26 mouse cellular contexts compared by ENCODE assay signal in the genomic region with DNA sequence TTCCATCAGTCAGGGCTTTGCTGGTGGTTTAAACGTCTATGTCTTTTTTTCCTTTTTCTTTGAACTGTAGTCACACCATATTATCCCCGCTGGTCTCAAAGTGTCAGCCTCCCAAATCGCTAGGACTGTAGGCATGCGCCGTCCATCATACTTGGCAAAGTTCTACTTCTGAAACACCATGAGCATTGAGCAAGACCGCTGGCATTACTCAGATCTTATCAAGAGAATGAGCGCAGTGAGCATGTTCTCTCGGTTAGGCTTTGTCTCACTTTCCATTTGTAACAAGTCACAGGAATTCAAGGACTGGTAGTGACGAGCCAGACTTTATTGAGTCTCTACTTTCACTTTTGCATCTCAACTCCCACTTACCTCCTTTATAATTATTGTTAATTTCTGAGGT. TPM values are rescaled to one million over a fixed set of nuclear protein-coding genes. Genes with fewer than 3 reads are reported as not detected.
DNase-seq lines count a peak whose midpoint lies in the region; ATAC-seq and TF ChIP-seq lines count a peak whose summit lies in the region.
"Had no signal": no experiment of that assay in that cellular context is flagged by ENCODE, and none has a peak within 500 bp of the region (broad histone marks: within the 10 kb centered on the region; RNA-seq: fewer than 3 reads in every experiment).

No protein-coding gene starts in this region.

- H3K4me3 ChIP-seq in liver, adult 2 months (ENCODE audit: insufficient read depth, low read depth, low read length) = no peak overlapping the region
- no peak overlapping the region for H3K4me3 ChIP-seq in liver, postnatal 0 days (ENCODE audit: low read depth, low read length)
- no peak overlapping the region for H3K4me3 ChIP-seq in brown adipose tissue, adult 24 weeks (ENCODE audit: insufficient read depth, low read depth, low read length)
- H3K4me3 ChIP-seq in hindbrain, embryonic 14.5 days (replicated peaks; ENCODE audit: low read length) = no peak overlapping the region
- H3K4me3 ChIP-seq in heart, embryonic 12.5 days = no peak overlapping the region
- H3K4me3 ChIP-seq: embryonic facial prominence, embryonic 15.5 days; hindbrain, embryonic 10.5 days; limb, embryonic 15.5 days; liver, embryonic 15.5 days; neural tube, embryonic 12.5 days had no signal

- no peak for ATAC-seq in liver, postnatal 0 days
- ATAC-seq in hindbrain, embryonic 14.5 days (ENCODE audit: low FRiP score) = no peak
- no peak for ATAC-seq in CD4-positive, CD25-positive, alpha-beta regulatory T cell, adult 4 months
- no peak for ATAC-seq in heart, embryonic 12.5 days (ENCODE audit: insufficient number of reproducible peaks, low FRiP score)
- ATAC-seq: activated CD4-positive, CD25-positive, alpha-beta regulatory T cell, adult 4 months; forebrain, postnatal 0 days; inflammation-experienced regulatory T-cells, adult 6 months had no signal

- no peak overlapping the region for H3K9ac ChIP-seq in liver, adult 2 months (ENCODE audit: low read depth, low read length)
- no peak overlapping the region for H3K9ac ChIP-seq in liver, postnatal 0 days (replicated peaks)
- no peak overlapping the region for H3K9ac ChIP-seq in hindbrain, embryonic 14.5 days
- no peak overlapping the region for H3K9ac ChIP-seq in heart, embryonic 12.5 days
- H3K9ac ChIP-seq: embryonic facial prominence, embryonic 15.5 days; forebrain, postnatal 0 days; limb, embryonic 15.5 days; liver, embryonic 15.5 days; neural tube, embryonic 12.5 days had no signal

- 58% methylated on average over 9 of the region's 9 CpGs for WGBS in liver, adult 2 months
- 78% methylated on average over 9 of the region's 9 CpGs for WGBS in liver, postnatal 0 days (ENCODE audit: insufficient replicate concordance)
- WGBS in hindbrain, embryonic 14.5 days = 95% methylated on average over 9 of the region's 9 CpGs
- 88% methylated on average over 9 of the region's 9 CpGs for WGBS in heart, embryonic 12.5 days

- H3K9me3 ChIP-seq in liver, postnatal 0 days (ENCODE audit: low read length) = no peaks in the 10 kb centered on the region
- no peaks in the 10 kb centered on the region for H3K9me3 ChIP-seq in hindbrain, embryonic 14.5 days (ENCODE audit: control insufficient read depth, low read length)
- no peaks in the 10 kb centered on the region for H3K9me3 ChIP-seq in heart, embryonic 12.5 days (replicated peaks)
- H3K9me3 ChIP-seq: embryonic facial prominence, embryonic 15.5 days; hindbrain, embryonic 10.5 days; limb, embryonic 15.5 days; liver, embryonic 15.5 days; neural tube, embryonic 12.5 days had no signal

- no peak for TF ChIP-seq CTCF in liver, adult 2 months (IDR thresholded peaks at IDR 0.05; ENCODE audit: low read depth, low read length)
- no peak for TF ChIP-seq CTCF in liver, postnatal 0 days (IDR thresholded peaks at IDR 0.05; ENCODE audit: low read depth)

- H3K36me3 ChIP-seq in liver, adult 2 months (ENCODE audit: control insufficient read depth, insufficient read depth, low read length) = peaks cover 6% of the 10 kb centered on the region; the same call in 1 of the 2 replicates
- H3K36me3 ChIP-seq in liver, postnatal 0 days (replicated peaks; ENCODE audit: insufficient read depth, low read length) = peaks cover 11% of the 10 kb centered on the region
- H3K36me3 ChIP-seq in hindbrain, embryonic 14.5 days (replicated peaks; ENCODE audit: control insufficient read depth, insufficient read depth) = peaks cover 4% of the 10 kb centered on the region
- H3K36me3 ChIP-seq in heart, embryonic 12.5 days = peaks cover 31% of the 10 kb centered on the region

- H3K4me2 ChIP-seq in liver, postnatal 0 days (ENCODE audit: low read depth, low read length) = no peak overlapping the region
- H3K4me2 ChIP-seq in hindbrain, embryonic 14.5 days (replicated peaks) = no peak overlapping the region
- no peak overlapping the region for H3K4me2 ChIP-seq in heart, embryonic 12.5 days
- H3K4me2 ChIP-seq: embryonic facial prominence, embryonic 15.5 days; limb, embryonic 15.5 days; liver, embryonic 15.5 days; neural tube, embryonic 12.5 days had no signal

- no peak for TF ChIP-seq EP300 in liver, postnatal 0 days (IDR thresholded peaks at IDR 0.05; ENCODE audit: low read depth)

- no peak overlapping the region for H3K27ac ChIP-seq in liver, adult 2 months (replicated peaks; ENCODE audit: insufficient read depth, low read depth, low read length)
- H3K27ac ChIP-seq in liver, postnatal 0 days (ENCODE audit: low read depth) = no peak overlapping the region
- peak overlapping the region; percentile 55; the same call in 1 of the 2 replicates for H3K27ac ChIP-seq in brown adipose tissue, adult 24 weeks (replicated peaks; ENCODE audit: low read depth, low read length)
- H3K27ac ChIP-seq in hindbrain, embryonic 14.5 days = no peak overlapping the region
- H3K27ac ChIP-seq in heart, embryonic 12.5 days (ENCODE audit: poor library complexity, severe bottlenecking) = no peak overlapping the region
- H3K27ac ChIP-seq: hindbrain, embryonic 10.5 days; limb, embryonic 15.5 days; liver, embryonic 15.5 days; neural tube, embryonic 12.5 days had no signal

- H3K27me3 ChIP-seq in liver, adult 2 months (ENCODE audit: control insufficient read depth, insufficient read depth, low read length) = no peaks in the 10 kb centered on the region
- no peaks in the 10 kb centered on the region for H3K27me3 ChIP-seq in liver, postnatal 0 days (ENCODE audit: insufficient read depth, low read length)
- H3K27me3 ChIP-seq in hindbrain, embryonic 14.5 days (ENCODE audit: control insufficient read depth, insufficient read depth, low read length) = no peaks in the 10 kb centered on the region
- no peaks in the 10 kb centered on the region for H3K27me3 ChIP-seq in heart, embryonic 12.5 days (replicated peaks)
- H3K27me3 ChIP-seq: embryonic facial prominence, embryonic 15.5 days; limb, embryonic 15.5 days; liver, embryonic 15.5 days; neural tube, embryonic 12.5 days had no signal

- no peaks in the 10 kb centered on the region; the same call in 1 of the 2 replicates for H3K4me1 ChIP-seq in liver, adult 2 months (ENCODE audit: control insufficient read depth, insufficient read depth, low read length)
- peaks cover 5% of the 10 kb centered on the region for H3K4me1 ChIP-seq in liver, postnatal 0 days (ENCODE audit: insufficient read depth)
- H3K4me1 ChIP-seq in brown adipose tissue, adult 24 weeks (ENCODE audit: control insufficient read depth, insufficient read depth, insufficient read length, low read length) = no peaks in the 10 kb centered on the region
- peaks cover 3% of the 10 kb centered on the region for H3K4me1 ChIP-seq in hindbrain, embryonic 14.5 days (replicated peaks; ENCODE audit: control insufficient read depth, insufficient read depth, low read length)
- peaks cover 9% of the 10 kb centered on the region for H3K4me1 ChIP-seq in heart, embryonic 12.5 days (replicated peaks)

- no peak for TF ChIP-seq POLR2A in liver, adult 2 months (IDR thresholded peaks at IDR 0.05; ENCODE audit: extremely low read depth, insufficient read depth, low read length)

- H3K79me2 ChIP-seq in liver, adult 2 months (ENCODE audit: control insufficient read depth, insufficient read depth, low read length) = peaks cover 23% of the 10 kb centered on the region; the same call in 1 of the 2 replicates

- DNase-seq in liver, adult 2 months (ENCODE audit: extremely low read depth, low read depth, low spot score) = peak; percentile 75
- no peak for DNase-seq in liver, postnatal 0 days
- DNase-seq in 416B (ENCODE audit: low read depth) = peak; percentile 78
- DNase-seq in adrenal gland, adult 2 months = peak; percentile 76
- no peak for DNase-seq in hindbrain, embryonic 14.5 days (ENCODE audit: low spot score)
- DNase-seq: cerebellum, adult 9-11 months; forebrain, postnatal 0 days; gastrocnemius, postnatal 36 days; kidney, adult 18-20 months; kidney, postnatal 4 days; layer of hippocampus, adult 9-11 months; left cerebral cortex, postnatal 4 days; midbrain, embryonic 14.5 days; right cerebral cortex, postnatal 14 days; spleen, adult 18-20 months had no signal

RNA-seq across cellular contexts. Expression of a gene that starts 6.2 kb away (rescaled TPM):
- 92.7 and 117 TPM in 2 replicates for total RNA-seq in liver, adult 2 months (2014; rRNA removed)
- polyA plus RNA-seq in liver, adult 2 months (2012; rRNA removed) = 29.5 and 33.9 TPM in 2 replicates
- 122 and 136 TPM in 2 replicates for polyA plus RNA-seq in liver, postnatal 0 days (2015; fragmentation: Nextera tagmentation; extraction: Ambion mirVana)
- total RNA-seq in adrenal gland, adult 2 months (2021) = 100 to 1,000 TPM; 122 to 154 TPM
- polyA plus RNA-seq in adrenal gland, adult 2 months (2012; rRNA removed) = 21.7 and 31.2 TPM in 2 replicates
- polyA plus RNA-seq in brown adipose tissue, adult 24 weeks (2012; ENCODE audit: insufficient read depth, insufficient read length, missing spikeins) = 101 and 126 TPM in 2 replicates
- 239 and 246 TPM in 2 replicates for polyA plus RNA-seq in hindbrain, embryonic 14.5 days (2014; fragmentation: Nextera tagmentation; extraction: Ambion mirVana)
- 100 to 1,000 TPM; 181 to 224 TPM for polyA plus RNA-seq in CD4-positive, CD25-positive, alpha-beta regulatory T cell, adult 4 months (2017; shearing (Covaris generic))
- polyA plus RNA-seq in heart, embryonic 12.5 days (2016; fragmentation: Nextera tagmentation; extraction: Ambion mirVana) = 205 and 207 TPM in 2 replicates

RNA-seq across cellular contexts. Expression of a gene that starts 6.3 kb away (rescaled TPM):
- 13.9 and 15.8 TPM in 2 replicates for total RNA-seq in liver, adult 2 months (2014; rRNA removed)
- 4.2 and 5.2 TPM in 2 replicates for polyA plus RNA-seq in liver, adult 2 months (2012; rRNA removed)
- polyA plus RNA-seq in liver, postnatal 0 days (2015; fragmentation: Nextera tagmentation; extraction: Ambion mirVana) = 23.8 and 25.7 TPM in 2 replicates
- total RNA-seq in adrenal gland, adult 2 months (2021) = 10 to 100 TPM; 48.8 to 49.5 TPM
- polyA plus RNA-seq in adrenal gland, adult 2 months (2012; rRNA removed) = 4.9 and 7.7 TPM in 2 replicates
- polyA plus RNA-seq in brown adipose tissue, adult 24 weeks (2012; ENCODE audit: insufficient read depth, insufficient read length, missing spikeins) = 72.0 and 99.9 TPM in 2 replicates
- 22.9 and 24.1 TPM in 2 replicates for polyA plus RNA-seq in hindbrain, embryonic 14.5 days (2014; fragmentation: Nextera tagmentation; extraction: Ambion mirVana)
- polyA plus RNA-seq in CD4-positive, CD25-positive, alpha-beta regulatory T cell, adult 4 months (2017; shearing (Covaris generic)) = 10 to 100 TPM; 42.0 to 54.7 TPM
- polyA plus RNA-seq in heart, embryonic 12.5 days (2016; fragmentation: Nextera tagmentation; extraction: Ambion mirVana) = 70.6 and 75.3 TPM in 2 replicates

RNA-seq across cellular contexts. Expression of a gene that starts 11.6 kb away (rescaled TPM):
- total RNA-seq in liver, adult 2 months (2014; rRNA removed) = 0.34 and 0.65 TPM in 2 replicates
- 0.27 and 0.57 TPM in 2 replicates for polyA plus RNA-seq in liver, adult 2 months (2012; rRNA removed)
- 0.21 and 0.52 TPM in 2 replicates for polyA plus RNA-seq in liver, postnatal 0 days (2015; fragmentation: Nextera tagmentation; extraction: Ambion mirVana)
- under 1 TPM; 0.40 to 0.93 TPM for total RNA-seq in adrenal gland, adult 2 months (2021)
- polyA plus RNA-seq in adrenal gland, adult 2 months (2012; rRNA removed) = 1.5 and 2.3 TPM in 2 replicates
- not detected in 2 replicates for polyA plus RNA-seq in brown adipose tissue, adult 24 weeks (2012; ENCODE audit: insufficient read depth, insufficient read length, missing spikeins)
- polyA plus RNA-seq in hindbrain, embryonic 14.5 days (2014; fragmentation: Nextera tagmentation; extraction: Ambion mirVana) = 1.4 and 1.6 TPM in 2 replicates
- polyA plus RNA-seq in CD4-positive, CD25-positive, alpha-beta regulatory T cell, adult 4 months (2017; shearing (Covaris generic)) = 1 to 10 TPM in 1 of 2 experiments, not detected in 1; 2.5 TPM
- 0.98 and 1.1 TPM in 2 replicates for polyA plus RNA-seq in heart, embryonic 12.5 days (2016; fragmentation: Nextera tagmentation; extraction: Ambion mirVana)
- total RNA-seq: gastrocnemius, postnatal 36 days; megakaryocyte-erythroid progenitor cell, adult 5-6 weeks had no signal

RNA-seq across cellular contexts. Expression of a gene that starts 44.1 kb away (rescaled TPM):
- total RNA-seq in liver, adult 2 months (2014; rRNA removed) = 14.2 and 17.1 TPM in 2 replicates
- polyA plus RNA-seq in liver, adult 2 months (2012; rRNA removed) = 4.5 and 8.2 TPM in 2 replicates
- polyA plus RNA-seq in liver, postnatal 0 days (2015; fragmentation: Nextera tagmentation; extraction: Ambion mirVana) = 8.3 and 9.5 TPM in 2 replicates
- 10 to 100 TPM; 24.1 to 31.7 TPM for total RNA-seq in adrenal gland, adult 2 months (2021)
- polyA plus RNA-seq in adrenal gland, adult 2 months (2012; rRNA removed) = 24.3 and 25.5 TPM in 2 replicates
- polyA plus RNA-seq in brown adipose tissue, adult 24 weeks (2012; ENCODE audit: insufficient read depth, insufficient read length, missing spikeins) = 11.4 and 17.1 TPM in 2 replicates
- polyA plus RNA-seq in hindbrain, embryonic 14.5 days (2014; fragmentation: Nextera tagmentation; extraction: Ambion mirVana) = 108 and 109 TPM in 2 replicates
- polyA plus RNA-seq in CD4-positive, CD25-positive, alpha-beta regulatory T cell, adult 4 months (2017; shearing (Covaris generic)) = 10 to 100 TPM; 17.6 to 25.1 TPM
- 54.9 and 55.4 TPM in 2 replicates for polyA plus RNA-seq in heart, embryonic 12.5 days (2016; fragmentation: Nextera tagmentation; extraction: Ambion mirVana)

Comparison
In these comparisons a context has a peak if more than half of its experiments do, and no peak if none do; other contexts are left out.
1. DNase-seq: peak in liver, adult 2 months (single experiment), 416B (single experiment) and adrenal gland, adult 2 months (single experiment); none in liver, postnatal 0 days (single experiment) and hindbrain, embryonic 14.5 days (single experiment).